Mouse (Mus musculus) midbrain, embryonic 16.5 days (tissue): ENCODE results near the gene Vezt. TPM values are rescaled to one million over a fixed set of nuclear protein-coding genes. Genes with fewer than 3 reads are reported as not detected.

Experiments used
- ATAC-seq: fragments of 200-750 bp; cut with Nextera tagmentation; 2 replicates; pipeline ENCODE4 v1.8.0; 2017; ENCODE audit warnings: moderate TSS enrichment
- H3K27ac ChIP-seq: fragments of 300-500 bp; sonication (generic); 2 replicates; pipeline ENCODE4 v1.5.1; 2014; ENCODE audit warnings: mild to moderate bottlenecking, low read length, mixed read lengths
- H3K27me3 ChIP-seq: fragments of 300-500 bp; sonication (generic); 2 replicates; pipeline ENCODE4 v1.6.1; 2014; ENCODE audit warnings: low read depth, low read length, mixed read lengths; ENCODE audit not compliant: control insufficient read depth, insufficient read depth
- H3K36me3 ChIP-seq: fragments of 300-500 bp; sonication (generic); 2 replicates; pipeline ENCODE4 v1.6.1; 2014; ENCODE audit warnings: mild to moderate bottlenecking, low read length, moderate library complexity, mixed read lengths; ENCODE audit not compliant: control insufficient read depth, insufficient read depth
- H3K4me1 ChIP-seq: fragments of 300-500 bp; sonication (generic); 2 replicates; pipeline ENCODE4 v1.6.1; 2014; ENCODE audit warnings: mild to moderate bottlenecking, low read length, mixed read lengths; ENCODE audit not compliant: control insufficient read depth, insufficient read depth
- H3K4me2 ChIP-seq: fragments of 300-500 bp; sonication (generic); 2 replicates; pipeline ENCODE4 v1.6.1; 2014; ENCODE audit warnings: mild to moderate bottlenecking, low read length, mixed read lengths
- H3K4me3 ChIP-seq: fragments of 300-500 bp; sonication (generic); 2 replicates; pipeline ENCODE4 v1.5.1; 2014; ENCODE audit warnings: low read depth, mild to moderate bottlenecking, low read length, moderate library complexity, mixed read lengths
- H3K9ac ChIP-seq: fragments of 300-500 bp; sonication (generic); 2 replicates; pipeline ENCODE4 v1.6.1; 2014; ENCODE audit warnings: low read depth, low read length, mixed read lengths
- H3K9me3 ChIP-seq: fragments of 300-500 bp; sonication (generic); replicated peaks from 2 replicates; pipeline ENCODE4 v1.6.1; 2014; ENCODE audit warnings: mild to moderate bottlenecking, low read length, mixed read lengths; ENCODE audit not compliant: control insufficient read depth, poor library complexity, severe bottlenecking
- WGBS: fragments of 180-500 bp; shearing (Covaris S2); extraction: QIAGEN DNeasy Blood & Tissue Kit; methylation state at CpG from one replicate; pipeline ENCODE4 v1.1.7; 2014; 5-methylcytosine and 5-hydroxymethylcytosine counted together
- polyA plus RNA-seq: library from polyadenylated mRNA; unstranded; fragments of >200 nt; fragmentation: Nextera tagmentation; extraction: Ambion mirVana; gene quantifications from 2 replicates; pipeline ENCODE4 v1.2.1, GENCODE M21; 2015

Vezt gene
- polyA plus RNA-seq, 1 experiment from 2014 or later: 59.4 TPM

- no peak for ATAC-seq
- H3K4me2 ChIP-seq: no peak overlapping the region
- 90% methylated on average over 3 of the region's 3 CpGs for WGBS
- no peaks in the 10 kb centered on the region for H3K27me3 ChIP-seq
- H3K9ac ChIP-seq: no peak overlapping the region
- no peaks in the 10 kb centered on the region for H3K4me1 ChIP-seq
- H3K27ac ChIP-seq: no peak overlapping the region
- H3K36me3 ChIP-seq: no peaks in the 10 kb centered on the region
- no peaks in the 10 kb centered on the region for H3K9me3 ChIP-seq
- H3K4me3 ChIP-seq: no peak overlapping the region
Measured at GRCm38 (mm10) chr10:93950991-93951390, 84.6 kb downstream of the Vezt start.

GRCm38 (mm10) chr10:93949921-93950320 is 85.7 kb downstream of the Vezt start:
- H3K9me3 ChIP-seq: no peaks in the 10 kb centered on the region
- H3K4me3 ChIP-seq: no peak overlapping the region
- H3K4me2 ChIP-seq: no peak overlapping the region
- H3K27ac ChIP-seq: no peak overlapping the region
- H3K36me3 ChIP-seq: no peaks in the 10 kb centered on the region
- H3K4me1 ChIP-seq: no peaks in the 10 kb centered on the region
- H3K27me3 ChIP-seq: no peaks in the 10 kb centered on the region
- no peak overlapping the region for H3K9ac ChIP-seq
- no peak for ATAC-seq
- 95% methylated on average over 2 of the region's 2 CpGs for WGBS

GRCm38 (mm10) chr10:93945843-93946499 is 89.6 kb downstream of the Vezt start:
- Histone ChIP-seq H3K27ac (no peak overlapping the region), H3K27me3 (no peaks in the 10 kb centered on the region), H3K4me2 (no peak overlapping the region), H3K4me1 (no peaks in the 10 kb centered on the region), H3K9ac (no peak overlapping the region), H3K36me3 (no peaks in the 10 kb centered on the region), H3K9me3 (no peaks in the 10 kb centered on the region), H3K4me3 (no peak overlapping the region)
- WGBS: 66% methylated on average over 9 of the region's 9 CpGs
- ATAC-seq: no peak

- Histone ChIP-seq H3K4me2 (no peak overlapping the region), H3K36me3 (no peaks in the 10 kb centered on the region), H3K4me1 (no peaks in the 10 kb centered on the region), H3K9me3 (no peaks in the 10 kb centered on the region), H3K27ac (no peak overlapping the region), H3K9ac (no peak overlapping the region), H3K27me3 (no peaks in the 10 kb centered on the region), H3K4me3 (no peak overlapping the region)
- 33% methylated on average over 4 of the region's 4 CpGs for whole genome bisulfite sequencing
- ATAC-seq: no peak
Measured at GRCm38 (mm10) chr10:93945364-93945763, 90.3 kb downstream of the Vezt start.

- no peak overlapping the region for H3K9ac ChIP-seq
- no peak for ATAC-seq
- no peaks in the 10 kb centered on the region for H3K4me1 ChIP-seq
- no peaks in the 10 kb centered on the region for H3K9me3 ChIP-seq
- 49% methylated on average over 5 of the region's 5 CpGs for WGBS
- no peak overlapping the region for H3K27ac ChIP-seq
- H3K36me3 ChIP-seq: no peaks in the 10 kb centered on the region
- no peak overlapping the region for H3K4me2 ChIP-seq
- no peak overlapping the region for H3K4me3 ChIP-seq
- no peaks in the 10 kb centered on the region for H3K27me3 ChIP-seq
Measured at GRCm38 (mm10) chr10:93944241-93944640, 91.4 kb downstream of the Vezt start.

- Histone ChIP-seq H3K27ac (no peak overlapping the region), H3K9ac (no peak overlapping the region), H3K27me3 (no peaks in the 10 kb centered on the region), H3K4me1 (no peaks in the 10 kb centered on the region), H3K9me3 (no peaks in the 10 kb centered on the region), H3K4me3 (no peak overlapping the region), H3K4me2 (no peak overlapping the region), H3K36me3 (no peaks in the 10 kb centered on the region)
- 76% methylated on average over 5 of the region's 5 CpGs for WGBS
- no peak for ATAC-seq
Measured at GRCm38 (mm10) chr10:93940279-93940678, 95.3 kb downstream of the Vezt start.

GRCm38 (mm10) chr10:93939676-93940075 is 95.9 kb downstream of the Vezt start:
- no peak for ATAC-seq
- H3K36me3 ChIP-seq: no peaks in the 10 kb centered on the region
- H3K4me3 ChIP-seq: no peak overlapping the region
- no peaks in the 10 kb centered on the region for H3K9me3 ChIP-seq
- H3K4me1 ChIP-seq: no peaks in the 10 kb centered on the region
- H3K27ac ChIP-seq: no peak overlapping the region
- H3K4me2 ChIP-seq: no peak overlapping the region
- no peaks in the 10 kb centered on the region for H3K27me3 ChIP-seq
- 57% methylated on average over 8 of the region's 8 CpGs for WGBS
- H3K9ac ChIP-seq: no peak overlapping the region

- no peak overlapping the region for H3K9ac ChIP-seq
- no peaks in the 10 kb centered on the region for H3K9me3 ChIP-seq
- no peaks in the 10 kb centered on the region for H3K27me3 ChIP-seq
- no peak for ATAC-seq
- H3K36me3 ChIP-seq: no peaks in the 10 kb centered on the region
- H3K4me3 ChIP-seq: no peak overlapping the region
- H3K4me2 ChIP-seq: no peak overlapping the region
- H3K27ac ChIP-seq: no peak overlapping the region
- 80% methylated on average over 20 of the region's 20 CpGs for WGBS
- H3K4me1 ChIP-seq: peaks cover 3% of the 10 kb centered on the region; the same call in 1 of the 2 replicates
Measured at GRCm38 (mm10) chr10:93938844-93939271, 96.8 kb downstream of the Vezt start.

- no peaks in the 10 kb centered on the region for H3K27me3 ChIP-seq
Measured at GRCm38 (mm10) chr10:93933980-93934379, 101.6 kb downstream of the Vezt start.

More at GRCm38 (mm10) chr10:93933980-93934379, 101.6 kb downstream of the Vezt start:
- H3K9ac ChIP-seq: no peak overlapping the region
- no peak overlapping the region for H3K4me3 ChIP-seq
- H3K4me1 ChIP-seq: peaks cover 3% of the 10 kb centered on the region; the same call in 1 of the 2 replicates
- H3K27ac ChIP-seq: no peak overlapping the region
- no peak for ATAC-seq
- H3K9me3 ChIP-seq: no peaks in the 10 kb centered on the region
- whole genome bisulfite sequencing: 41% methylated on average over 9 of the region's 9 CpGs
- peak overlapping the region; percentile 20; the same call in 1 of the 2 replicates for H3K4me2 ChIP-seq
- H3K36me3 ChIP-seq: no peaks in the 10 kb centered on the region
